Mouse (Mus musculus): ENCODE data around the gene Olfr713. TPM values are rescaled to one million over a fixed set of nuclear protein-coding genes. Genes with fewer than 3 reads are reported as not detected.

Olfr713 gene
- polyA plus RNA-seq (2017; shearing (Covaris generic)), result not detected

GRCm38 (mm10) chr7:107030874-107031273, at the start of gene Olfr713:
Gene Olfr713 (plus strand): TSS chr7:107031174.

GRCm38 (mm10) chr7:107005972-107006371, 25.0 kb upstream of the Olfr713 start, which contains the start of gene Olfr2:
Gene Olfr2 (minus strand): TSS chr7:107006072.

GRCm38 (mm10) chr7:107070681-107071080, 39.7 kb downstream of the Olfr713 start, which contains the start of gene Olfr714:
Gene Olfr714 (plus strand): TSS chr7:107070981.

Other genes with a start within 250 kb of the Olfr713 start
- gene Olfr699, start 238.0 kb upstream of the Olfr713 start, polyA plus RNA-seq (2017; shearing (Covaris generic)), result under 1 TPM; 0.05 to 0.18 TPM
- gene Olfr700, start 222.3 kb upstream of the Olfr713 start, polyA plus RNA-seq (2017; shearing (Covaris generic)), result not detected
- not detected for gene Olfr701, start 217.0 kb upstream of the Olfr713 start, polyA plus RNA-seq (2017; shearing (Covaris generic))
- gene Olfr702, start 197.3 kb upstream of the Olfr713 start, polyA plus RNA-seq (2017; shearing (Covaris generic)), result not detected
- not detected for gene Olfr703, start 187.8 kb upstream of the Olfr713 start, polyA plus RNA-seq (2017; shearing (Covaris generic))
- gene Olfr704, start 168.0 kb upstream of the Olfr713 start, polyA plus RNA-seq (2017; shearing (Covaris generic)), result under 1 TPM in 1 of 2 experiments, not detected in 1; 0.09 TPM
- gene Olfr705, start 154.3 kb upstream of the Olfr713 start, polyA plus RNA-seq (2017; shearing (Covaris generic)), result under 1 TPM in 1 of 2 experiments, not detected in 1; 0.41 TPM
- not detected for gene Olfr706, start 143.0 kb upstream of the Olfr713 start, polyA plus RNA-seq (2017; shearing (Covaris generic))
- gene Olfr707, start 129.9 kb upstream of the Olfr713 start, polyA plus RNA-seq (2017; shearing (Covaris generic)), result not detected
- gene Olfr1532-ps1, start 123.2 kb upstream of the Olfr713 start, polyA plus RNA-seq (2017; shearing (Covaris generic)), result under 1 TPM in 1 of 2 experiments, not detected in 1; 0.28 TPM
- under 1 TPM in 1 of 2 experiments, not detected in 1; 0.42 TPM for gene Olfr709-ps1, start 99.0 kb upstream of the Olfr713 start, polyA plus RNA-seq (2017; shearing (Covaris generic))
- gene Olfr710, start 82.9 kb upstream of the Olfr713 start, polyA plus RNA-seq (2017; shearing (Covaris generic)), result not detected
- under 1 TPM in 1 of 2 experiments, not detected in 1; 0.18 TPM for gene Olfr6, start 67.2 kb upstream of the Olfr713 start, polyA plus RNA-seq (2017; shearing (Covaris generic))
- gene Olfr711, start 55.7 kb upstream of the Olfr713 start, polyA plus RNA-seq (2017; shearing (Covaris generic)), result under 1 TPM in 1 of 2 experiments, not detected in 1; 0.15 TPM
- gene Olfr2, start 25.1 kb upstream of the Olfr713 start, polyA plus RNA-seq (2017; shearing (Covaris generic)), result not detected
- gene Olfr714, start 39.8 kb downstream of the Olfr713 start, polyA plus RNA-seq (2017; shearing (Covaris generic)), result not detected
- gene Olfr17, start 62.0 kb downstream of the Olfr713 start, polyA plus RNA-seq (2017; shearing (Covaris generic)), result under 1 TPM; 0.14 to 0.17 TPM
- gene Olfr715b, start 79.2 kb downstream of the Olfr713 start, polyA plus RNA-seq (2017; shearing (Covaris generic)), result not detected
- gene Olfr715, start 99.9 kb downstream of the Olfr713 start, polyA plus RNA-seq (2017; shearing (Covaris generic)), result under 1 TPM in 1 of 2 experiments, not detected in 1; 0.05 TPM
- gene Olfr716, start 107.2 kb downstream of the Olfr713 start, polyA plus RNA-seq (2017; shearing (Covaris generic)), result under 1 TPM in 1 of 2 experiments, not detected in 1; 0.98 TPM
- gene Nlrp14, start 135.8 kb downstream of the Olfr713 start, polyA plus RNA-seq (2017; shearing (Covaris generic)), result not detected
- gene Rbmxl2, start 178.3 kb downstream of the Olfr713 start, polyA plus RNA-seq (2017; shearing (Covaris generic)), result not detected